Mouse (Mus musculus) brain, embryonic 14.5 days (tissue): ENCODE measurements around the gene Pclo.

Experiments
- CTCF ChIP-seq: fragments of 200-500 bp; IDR thresholded peaks from 2 replicates; pipeline ENCODE4 v1.5.1; 2012; ENCODE audit warnings: inconsistent platforms, mild to moderate bottlenecking, moderate library complexity, borderline replicate concordance; ENCODE audit not compliant: insufficient read depth, insufficient read length; ENCODE audit errors: extremely low read depth
- POLR2A ChIP-seq: fragments of 200-500 bp; IDR thresholded peaks from 2 replicates; pipeline ENCODE4 v1.6.1; 2012; ENCODE audit warnings: mild to moderate bottlenecking, inconsistent platforms, borderline replicate concordance; ENCODE audit not compliant: poor library complexity, insufficient read depth, insufficient read length, severe bottlenecking; ENCODE audit errors: extremely low read depth

DNA sequence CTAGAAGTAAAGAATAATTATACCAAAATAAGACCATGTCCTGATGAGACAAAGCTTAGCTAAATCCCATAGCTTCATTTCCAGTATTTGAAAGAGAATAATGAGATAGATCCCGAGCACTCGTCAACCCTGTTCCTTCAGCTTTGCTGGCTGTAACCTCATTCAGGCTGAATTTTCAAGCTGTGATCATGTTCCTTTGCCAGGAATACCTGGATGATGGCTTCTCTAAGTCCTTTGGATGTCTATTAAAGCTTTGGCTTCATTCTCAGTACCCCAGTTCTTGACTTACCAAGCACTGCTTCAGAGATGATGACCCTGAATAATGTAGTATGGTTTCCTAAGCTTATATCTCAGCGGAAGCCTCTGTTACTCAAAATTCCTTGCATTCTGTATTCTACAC is 131.1 kb downstream of the Pclo start:
- TF ChIP-seq POLR2A (no peak), CTCF (no peak)
